Mouse (Mus musculus): ENCODE measurements around the gene Prima1. TPM values are rescaled to one million over a fixed set of nuclear protein-coding genes. Genes with fewer than 3 reads are reported as not detected.
A peak's percentile ranks its signal among the peaks of the same experiment; 100 is the strongest.

Prima1 gene
- total RNA-seq, 4 experiments from 2014 or later = 6.5 to 25.9 (median 14.7) TPM

DNA sequence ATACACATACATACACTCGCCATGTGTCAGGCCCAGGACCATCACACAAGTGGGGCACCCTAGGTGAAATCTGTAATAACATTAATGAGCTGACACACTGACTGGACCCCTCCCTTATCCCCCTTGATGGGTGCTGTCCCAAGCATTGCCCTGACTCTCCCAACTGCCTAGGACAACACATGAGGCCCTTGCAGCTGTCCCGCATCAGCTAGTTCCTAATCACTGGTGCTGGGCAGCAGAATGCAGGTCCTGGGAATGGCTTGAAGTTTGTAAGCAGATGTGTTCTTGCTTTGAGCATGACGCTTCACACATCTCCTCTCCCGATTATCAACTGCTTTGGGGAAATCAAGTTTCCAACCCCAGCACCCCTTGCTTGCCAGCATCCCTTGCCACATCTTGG is 15.8 kb downstream of the Prima1 start:
- DNase-seq (ENCODE audit: low spot score in 2 of 2) = no peak

- DNase-seq (ENCODE audit: low spot score in 2 of 2) = peak; percentile 17 to 24
Observed at GRCm38 (mm10) chr12:103223671-103224070, 18.3 kb downstream of the Prima1 start.

- DNase-seq (ENCODE audit: low spot score in 2 of 2) = peak; percentile 48 to 69
Observed at GRCm38 (mm10) chr12:103215877-103216610, 25.9 kb downstream of the Prima1 start.

- DNase-seq (ENCODE audit: low spot score in 2 of 2) = no peak
Observed at GRCm38 (mm10) chr12:103214797-103215196, 27.2 kb downstream of the Prima1 start.

GRCm38 (mm10) chr12:103214270-103214669 is 27.7 kb downstream of the Prima1 start:
- no peak for DNase-seq (ENCODE audit: low spot score in 2 of 2)

DNA sequence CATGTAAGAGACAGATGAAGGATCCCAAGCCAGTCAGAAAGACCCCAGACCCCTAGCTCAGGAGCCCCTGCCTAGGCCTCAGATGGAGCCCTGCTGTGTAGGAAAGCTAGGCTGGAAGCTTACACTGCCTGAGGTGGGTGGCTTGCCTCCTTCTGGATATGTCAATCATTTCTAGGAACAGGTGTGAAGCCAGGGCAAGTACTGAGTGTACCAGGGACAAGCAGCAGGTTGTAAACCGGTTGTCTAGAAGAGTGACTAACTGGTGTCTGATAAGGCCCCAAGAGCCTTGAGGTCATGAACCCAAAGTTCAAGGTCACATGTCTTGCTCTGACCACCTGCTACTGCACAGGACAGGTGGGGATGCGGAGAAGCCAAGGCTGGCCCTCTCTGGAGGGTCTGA is 28.4 kb downstream of the Prima1 start:
- peak; percentile 17 to 29 for DNase-seq (ENCODE audit: low spot score in 2 of 2)

- no peak for DNase-seq (ENCODE audit: low spot score in 2 of 2)
Observed at GRCm38 (mm10) chr12:103211078-103211477, 30.9 kb downstream of the Prima1 start.

DNA sequence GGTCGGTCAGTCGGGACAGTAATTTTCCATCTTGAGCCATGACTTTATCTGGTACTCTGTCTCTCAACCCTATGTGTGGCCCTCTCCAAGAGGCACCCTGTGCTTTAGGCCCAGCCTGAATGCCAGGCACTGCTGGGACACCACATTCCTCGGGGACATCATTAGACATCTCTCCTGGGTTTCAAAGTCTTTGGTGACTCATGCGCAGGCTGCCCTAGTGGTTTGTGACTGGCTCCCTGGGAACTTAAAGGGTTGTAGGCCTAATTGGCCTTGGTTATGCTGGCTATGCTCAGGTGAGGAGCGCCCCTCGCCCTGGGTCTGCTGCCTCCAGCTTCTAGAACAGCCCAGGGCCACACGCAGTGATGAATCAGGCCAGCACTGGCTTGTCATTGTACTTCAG is 32.4 kb downstream of the Prima1 start:
- no peak for DNase-seq (ENCODE audit: low spot score in 2 of 2)

DNA sequence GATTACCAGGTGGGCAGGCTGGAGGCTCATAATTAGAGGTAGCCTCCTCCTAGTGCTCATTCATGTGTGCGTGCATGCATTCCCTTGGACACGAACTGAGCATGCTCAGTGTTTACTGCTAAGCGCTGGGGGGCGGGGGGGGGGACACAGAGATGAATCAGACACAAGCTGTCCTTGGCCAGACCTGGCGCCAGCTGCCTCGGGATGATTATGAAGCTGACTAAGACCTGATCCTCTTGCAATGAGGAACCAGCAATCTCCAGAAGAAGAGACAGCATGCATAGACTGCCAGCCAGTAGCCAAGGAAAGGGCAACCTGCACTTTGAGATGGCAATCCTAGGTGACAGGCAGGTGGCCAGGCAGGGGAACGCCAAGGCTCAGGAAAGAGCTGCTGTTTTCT is 36.4 kb downstream of the Prima1 start:
- DNase-seq (ENCODE audit: low spot score in 2 of 2) = peak; percentile 9 to 15

- no peak for DNase-seq (ENCODE audit: low spot score in 2 of 2)
Observed at GRCm38 (mm10) chr12:103202592-103203544, 39.1 kb downstream of the Prima1 start.

GRCm38 (mm10) chr12:103192996-103193395 is 49.0 kb downstream of the Prima1 start:
- DNase-seq (ENCODE audit: low spot score in 2 of 2) = no peak

DNA sequence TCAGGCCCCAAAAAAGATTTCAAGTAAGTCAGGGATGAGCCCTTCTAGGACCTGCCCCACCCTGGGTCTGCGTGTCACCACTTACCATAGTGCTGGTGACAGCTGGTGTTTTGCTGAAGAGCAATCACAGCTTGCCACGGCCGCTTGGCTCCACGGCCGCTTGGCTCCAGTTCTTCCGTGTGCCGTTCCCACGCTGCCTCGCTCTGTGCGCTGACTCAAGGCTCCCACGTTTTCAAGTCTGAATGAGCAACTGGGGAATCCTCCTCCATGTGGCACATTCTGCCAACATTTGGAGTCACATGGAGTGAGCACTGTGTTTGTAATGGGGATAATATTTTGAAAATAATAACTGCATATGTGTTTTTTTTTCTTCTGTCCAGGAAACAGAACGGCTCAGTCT is 52.2 kb downstream of the Prima1 start:
- no peak for DNase-seq (ENCODE audit: low spot score in 2 of 2)

DNA sequence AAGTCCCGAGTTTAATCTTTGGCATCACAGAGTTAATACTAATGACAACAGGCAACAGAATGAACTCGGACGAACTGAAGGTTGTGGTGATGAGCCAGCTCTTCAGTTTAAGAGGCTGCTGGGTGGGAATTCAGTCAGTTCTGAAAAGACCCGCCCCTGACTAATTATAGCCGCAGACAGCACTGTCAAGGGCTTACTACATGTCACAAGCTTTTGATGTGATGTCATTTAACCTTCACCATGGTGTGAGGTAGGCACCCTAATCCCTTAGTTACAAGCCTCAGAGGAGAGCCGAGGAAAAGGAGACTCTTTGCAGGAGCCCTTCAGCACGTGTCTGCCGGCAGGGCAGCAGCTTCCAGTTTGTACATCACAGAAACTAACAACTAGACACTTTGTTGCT is 53.7 kb downstream of the Prima1 start:
- DNase-seq (ENCODE audit: low spot score in 2 of 2) = no peak

DNA sequence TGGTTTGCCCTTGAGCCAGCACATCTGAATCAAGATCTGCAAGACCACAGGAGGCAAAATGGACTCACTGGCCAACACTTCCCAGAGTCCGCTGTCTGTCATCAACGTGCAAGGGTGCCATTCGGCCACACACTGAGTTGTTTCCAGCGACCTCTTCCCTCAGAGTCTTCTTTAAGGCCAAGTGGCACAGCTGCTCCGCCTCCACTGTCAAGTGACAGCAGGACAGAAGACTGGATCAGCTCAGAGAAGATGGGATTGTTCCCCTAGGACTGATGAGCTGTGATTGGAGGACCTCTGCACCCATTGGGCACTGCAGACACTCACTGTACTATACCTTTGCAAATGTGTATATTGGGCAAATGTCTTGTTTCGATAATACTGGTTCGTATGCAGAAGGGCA is 54.9 kb downstream of the Prima1 start:
- no peak for DNase-seq (ENCODE audit: low spot score in 2 of 2)

- no peak for DNase-seq (ENCODE audit: low spot score in 2 of 2)
Observed at GRCm38 (mm10) chr12:103183057-103183456, 58.9 kb downstream of the Prima1 start.

DNA sequence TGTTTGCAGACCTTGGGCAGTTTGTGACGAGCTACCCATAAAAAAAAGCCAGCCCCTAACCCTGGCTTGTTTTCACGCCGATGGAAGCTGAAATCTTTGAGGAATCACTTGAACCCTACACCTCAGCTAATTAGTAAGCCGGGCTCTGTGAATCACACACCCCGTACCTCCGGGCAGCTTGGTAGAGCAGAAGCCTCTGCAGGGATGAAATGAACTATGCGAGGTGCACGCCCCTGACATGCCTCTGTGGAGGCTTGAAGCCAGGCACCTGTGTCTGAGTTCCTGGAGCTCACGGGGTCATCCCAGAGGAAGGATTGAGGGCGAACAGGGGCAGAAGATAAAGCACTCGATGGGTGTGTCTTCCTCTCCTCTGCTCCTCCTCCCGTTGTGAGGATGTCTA is 73.1 kb downstream of the Prima1 start:
- DNase-seq (ENCODE audit: low spot score in 2 of 2) = no peak

- DNase-seq (ENCODE audit: low spot score in 2 of 2) = no peak
Observed at GRCm38 (mm10) chr12:103164101-103165030, 77.6 kb downstream of the Prima1 start.

DNA sequence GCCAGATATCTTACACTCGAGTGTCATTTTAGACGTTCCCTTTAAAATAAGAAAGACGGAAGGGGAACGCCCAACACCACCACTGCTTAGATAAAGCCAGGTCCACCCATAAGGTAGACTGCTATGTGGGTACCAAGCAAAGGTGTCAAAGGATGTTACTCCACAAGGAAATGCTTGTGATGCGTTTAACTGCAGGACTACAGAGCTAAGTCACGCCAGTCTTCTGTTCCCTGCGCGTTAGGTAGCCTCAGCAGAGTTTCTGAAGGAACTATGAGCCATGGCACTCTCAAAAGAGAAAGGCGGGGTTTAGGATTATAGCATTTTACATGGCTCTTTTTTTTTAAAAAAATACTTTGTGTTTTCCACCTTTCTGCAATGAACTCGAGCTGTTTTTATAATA is 78.4 kb downstream of the Prima1 start:
- no peak for DNase-seq (ENCODE audit: low spot score in 2 of 2)

- no peak for DNase-seq (ENCODE audit: low spot score in 2 of 2)
Observed at GRCm38 (mm10) chr12:103160721-103161120, 81.2 kb downstream of the Prima1 start.

DNA sequence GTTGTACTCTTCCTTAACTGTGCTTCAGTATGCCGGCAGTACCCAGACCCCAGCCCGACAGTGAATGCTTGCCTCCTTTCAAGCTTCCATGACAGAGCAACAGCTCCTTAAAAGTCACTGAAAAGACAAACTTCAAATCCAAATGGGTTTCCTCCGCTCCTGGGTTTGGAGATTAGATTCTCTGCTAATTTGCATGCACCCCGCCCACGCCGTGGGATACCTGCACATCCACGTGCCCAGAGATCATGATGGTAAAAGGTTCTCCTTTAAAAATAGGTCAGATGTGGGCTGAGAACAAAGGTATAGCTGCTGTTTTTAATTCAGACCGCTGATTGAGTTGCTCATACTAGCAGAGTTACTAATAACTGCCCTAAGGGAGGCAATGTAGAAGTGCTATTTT is 82.9 kb downstream of the Prima1 start:
- no peak for DNase-seq (ENCODE audit: low spot score in 2 of 2)

GRCm38 (mm10) chr12:103157129-103157910 is 84.6 kb downstream of the Prima1 start:
- DNase-seq (ENCODE audit: low spot score in 2 of 2) = no peak
